Mouse (Mus musculus): ENCODE data around the gene Clpp.

GRCm38 (mm10) chr17:57031661-57032420 lies 41.7 kb downstream of the Clpp start:
- TF ChIP-seq CTCF (IDR thresholded peaks at IDR 0.05) (peak; percentile 41; the same call in 1 of the 2 replicates), EP300 (IDR thresholded peaks at IDR 0.05) (peak; percentile 53; the same call in 1 of the 2 replicates)
